Mouse (Mus musculus): ENCODE data around the gene Ackr4.

GRCm38 (mm10) chr9:104088555-104088954 lies 38.2 kb downstream of the Ackr4 start:
- no peak for TF ChIP-seq EP300 (IDR thresholded peaks at IDR 0.05; ENCODE audit: low read depth)
- TF ChIP-seq CTCF (IDR thresholded peaks at IDR 0.05; ENCODE audit: low read depth): no peak
